Mouse (Mus musculus): ENCODE data around the gene Prss53. TPM values are rescaled to one million over a fixed set of nuclear protein-coding genes. Genes with fewer than 3 reads are reported as not detected.
A peak's percentile ranks its signal among the peaks of the same experiment; 100 is the strongest.
"Not testable (repeated sequence)": the region's sequence is repeated elsewhere in the genome, so short reads cannot be mapped to it uniquely, and the experiment has no call there.

Prss53 gene
- total and polyA plus RNA-seq, 2 experiments from 2014 or later = 1.3 to 1.8 TPM

- Histone ChIP-seq H3K9me3 (ENCODE audit: low read length) (no peaks in the 10 kb centered on the region), H3K27ac (no peak overlapping the region), H3K36me3 (ENCODE audit: insufficient read depth, low read length) (peaks cover 11% of the 10 kb centered on the region; the same call in 1 of the 2 replicates), H3K4me2 (ENCODE audit: low read depth, low read length) (no peak overlapping the region), H3K9ac (replicated peaks; ENCODE audit: low read length) (no peak overlapping the region), H3K27me3 (ENCODE audit: insufficient read depth, low read length) (no peaks in the 10 kb centered on the region), H3K4me3 (ENCODE audit: low read length) (no peak overlapping the region), H3K4me1 (ENCODE audit: insufficient read depth, low read length) (0 out of 2 replicates have a peak, but pooled peaks cover 6% of the 10 kb centered on the region)
- DNase-seq (ENCODE audit: low spot score) (no peak), ATAC-seq (no peak)
- 71% methylated on average over 2 of the region's 2 CpGs for WGBS
- TF ChIP-seq CTCF (IDR thresholded peaks at IDR 0.05; ENCODE audit: low read depth) = no peak
These were observed 11.0 kb upstream of the Prss53 start for GRCm38 (mm10) chr7:127901772-127902171.

GRCm38 (mm10) chr7:127899997-127900396 lies 9.2 kb upstream of the Prss53 start:
- no peaks in the 10 kb centered on the region for H3K27me3 ChIP-seq (ENCODE audit: insufficient read depth, low read length)
- TF ChIP-seq CTCF (IDR thresholded peaks at IDR 0.05; ENCODE audit: low read depth) = no peak
- H3K4me2 ChIP-seq (ENCODE audit: low read depth, low read length) = no peak overlapping the region
- H3K27ac ChIP-seq = no peak overlapping the region
- H3K4me3 ChIP-seq (ENCODE audit: low read length) = no peak overlapping the region
- H3K36me3 ChIP-seq (ENCODE audit: insufficient read depth, low read length) = no peaks in the 10 kb centered on the region
- no peak for ATAC-seq
- no peak for DNase-seq (ENCODE audit: low spot score)
- H3K4me1 ChIP-seq (ENCODE audit: insufficient read depth, low read length) = 0 out of 2 replicates have a peak, but pooled peaks cover 7% of the 10 kb centered on the region
- H3K9ac ChIP-seq (replicated peaks; ENCODE audit: low read length) = no peak overlapping the region
- WGBS = 54% methylated on average over 7 of the region's 7 CpGs
- no peaks in the 10 kb centered on the region for H3K9me3 ChIP-seq (ENCODE audit: low read length)

GRCm38 (mm10) chr7:127898179-127898956 lies 7.6 kb upstream of the Prss53 start:
- Histone ChIP-seq H3K27ac (no peak overlapping the region), H3K9ac (replicated peaks; ENCODE audit: low read length) (no peak overlapping the region), H3K27me3 (ENCODE audit: insufficient read depth, low read length) (no peaks in the 10 kb centered on the region), H3K4me2 (ENCODE audit: low read depth, low read length) (no peak overlapping the region), H3K4me3 (ENCODE audit: low read length) (no peak overlapping the region), H3K4me1 (ENCODE audit: insufficient read depth, low read length) (peaks cover 10% of the 10 kb centered on the region; the same call in 1 of the 2 replicates), H3K9me3 (ENCODE audit: low read length) (no peaks in the 10 kb centered on the region), H3K36me3 (ENCODE audit: insufficient read depth, low read length) (no peaks in the 10 kb centered on the region)
- no peak for TF ChIP-seq CTCF (IDR thresholded peaks at IDR 0.05; ENCODE audit: low read depth)
- 35% methylated on average over 10 of the region's 10 CpGs for WGBS
- ATAC-seq (no peak), DNase-seq (ENCODE audit: low spot score) (no peak)

- no peaks in the 10 kb centered on the region for H3K27me3 ChIP-seq (ENCODE audit: insufficient read depth, low read length)
- 89% methylated on average over 7 of the region's 7 CpGs for WGBS
These were observed 6.8 kb upstream of the Prss53 start for GRCm38 (mm10) chr7:127897542-127897941.

GRCm38 (mm10) chr7:127896384-127896783 lies 5.6 kb upstream of the Prss53 start:
- Histone ChIP-seq H3K27ac (no peak overlapping the region), H3K4me1 (ENCODE audit: insufficient read depth, low read length) (peaks cover 10% of the 10 kb centered on the region; the same call in 1 of the 2 replicates), H3K27me3 (ENCODE audit: insufficient read depth, low read length) (no peaks in the 10 kb centered on the region), H3K4me3 (ENCODE audit: low read length) (no peak overlapping the region), H3K36me3 (ENCODE audit: insufficient read depth, low read length) (0 out of 2 replicates have a peak, but pooled peaks cover 3% of the 10 kb centered on the region), H3K4me2 (ENCODE audit: low read depth, low read length) (no peak overlapping the region), H3K9ac (replicated peaks; ENCODE audit: low read length) (no peak overlapping the region), H3K9me3 (ENCODE audit: low read length) (no peaks in the 10 kb centered on the region)
- TF ChIP-seq CTCF (IDR thresholded peaks at IDR 0.05; ENCODE audit: low read depth) = peak; percentile 76
- DNase-seq (ENCODE audit: low spot score) (peak; percentile 60), ATAC-seq (no peak)
- WGBS = 59% methylated on average over 13 of the region's 13 CpGs

More at GRCm38 (mm10) chr7:127897542-127897941, 6.8 kb upstream of the Prss53 start:
- no peak for DNase-seq (ENCODE audit: low spot score)
- no peak for ATAC-seq
- TF ChIP-seq CTCF (IDR thresholded peaks at IDR 0.05; ENCODE audit: low read depth) = no peak
- Histone ChIP-seq H3K9ac (replicated peaks; ENCODE audit: low read length) (no peak overlapping the region), H3K36me3 (ENCODE audit: insufficient read depth, low read length) (0 out of 2 replicates have a peak, but pooled peaks cover 3% of the 10 kb centered on the region), H3K4me2 (ENCODE audit: low read depth, low read length) (no peak overlapping the region), H3K4me1 (ENCODE audit: insufficient read depth, low read length) (peaks cover 10% of the 10 kb centered on the region; the same call in 1 of the 2 replicates), H3K9me3 (ENCODE audit: low read length) (no peaks in the 10 kb centered on the region), H3K27ac (no peak overlapping the region), H3K4me3 (ENCODE audit: low read length) (no peak overlapping the region)

- WGBS = 63% methylated on average over 7 of the region's 7 CpGs
- not testable (repeated sequence) for DNase-seq (ENCODE audit: low spot score); H3K27me3 ChIP-seq (ENCODE audit: insufficient read depth, low read length); H3K36me3 ChIP-seq (ENCODE audit: insufficient read depth, low read length); H3K4me1 ChIP-seq (ENCODE audit: insufficient read depth, low read length); H3K9ac ChIP-seq (replicated peaks; ENCODE audit: low read length); H3K9me3 ChIP-seq (ENCODE audit: low read length)
- peak overlapping the region; percentile 57 for H3K4me3 ChIP-seq (ENCODE audit: low read length)
- 0 out of 2 replicates have a peak, but pooled peaks have one; percentile 5 for ATAC-seq
- peak overlapping the region; percentile 67 for H3K4me2 ChIP-seq (ENCODE audit: low read depth, low read length)
- H3K27ac ChIP-seq = peak overlapping the region; percentile 54
These were observed 5.1 kb upstream of the Prss53 start for GRCm38 (mm10) chr7:127895891-127896290.

GRCm38 (mm10) chr7:127895442-127895841 lies 4.7 kb upstream of the Prss53 start, which contains the start of the genes Gm21974 and Vkorc1:
Gene Gm21974 (minus strand): TSS chr7:127895454.
Gene Vkorc1 (minus strand): TSS chr7:127895617.
- peak within 1 kb of the TSS; percentile 61 for H3K9ac ChIP-seq (replicated peaks; ENCODE audit: low read length)
- H3K27me3 ChIP-seq (ENCODE audit: insufficient read depth, low read length) = no peaks in the 10 kb centered on the region
- peak; percentile 97 for ATAC-seq
- H3K27ac ChIP-seq = peak within 1 kb of the TSS; percentile 73
- 0 out of 2 replicates have a peak, but pooled peaks cover 3% of the 10 kb centered on the region for H3K36me3 ChIP-seq (ENCODE audit: insufficient read depth, low read length)
- WGBS = under 1% methylated on average over 26 of the region's 26 CpGs
- peak; percentile 97 for DNase-seq (ENCODE audit: low spot score)
- peak within 1 kb of the TSS; percentile 67 for H3K4me2 ChIP-seq (ENCODE audit: low read depth, low read length)
- peak within 1 kb of the TSS; percentile 57 for H3K4me3 ChIP-seq (ENCODE audit: low read length)
- H3K9me3 ChIP-seq (ENCODE audit: low read length) = no peaks in the 10 kb centered on the region
- TF ChIP-seq CTCF (IDR thresholded peaks at IDR 0.05; ENCODE audit: low read depth) = peak; percentile 65
- H3K4me1 ChIP-seq (ENCODE audit: insufficient read depth, low read length) = peaks cover 10% of the 10 kb centered on the region; the same call in 1 of the 2 replicates
